Mouse (Mus musculus): ENCODE results near the gene Gm5678.

GRCm38 (mm10) chr16:93605553-93605952 lies 22.3 kb upstream of the Gm5678 start, which contains the start of gene Cbr1:
- TF ChIP-seq CTCF (IDR thresholded peaks at IDR 0.05; ENCODE audit: insufficient read depth, low read length) (no peak), POLR2A (IDR thresholded peaks at IDR 0.05; ENCODE audit: borderline replicate concordance, extremely low read depth, low read depth, low read length) (no peak)

Measured in lung, adult 2 months (tissue).